Mouse (Mus musculus) liver, postnatal 0 days (tissue): ENCODE measurements around the gene Arf4.

ENCODE experiments used
- CTCF ChIP-seq: sonication (generic); IDR thresholded peaks from 2 replicates; pipeline ENCODE4 v1.5.1; 2016; ENCODE audit warnings: antibody characterized with exemption, low read depth
- EP300 ChIP-seq: IDR thresholded peaks from 2 replicates; pipeline ENCODE4 v1.6.1; 2016; ENCODE audit warnings: antibody characterized with exemption, low read depth, mild to moderate bottlenecking

DNA sequence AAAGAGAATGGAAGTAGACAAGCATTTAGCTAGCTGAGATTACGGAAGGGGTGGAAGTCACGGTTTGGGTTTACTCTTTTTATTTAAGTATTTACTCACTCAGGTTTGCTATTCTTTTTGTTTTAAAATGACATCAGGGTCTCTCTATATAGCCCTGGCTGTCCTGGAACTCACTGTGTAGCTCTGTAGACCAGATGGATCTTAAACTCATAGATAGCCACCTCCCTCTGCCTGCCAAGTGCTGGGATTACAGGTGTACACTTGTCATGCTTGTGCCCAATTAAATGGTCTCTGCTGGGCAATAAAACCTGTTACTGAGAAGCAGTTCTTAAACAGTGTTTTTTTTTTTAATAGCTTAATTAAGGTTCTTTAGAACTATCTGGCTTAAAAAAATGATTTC, 2.1 kb downstream of the Arf4 start:
- TF ChIP-seq CTCF (peak; percentile 56), EP300 (no peak)
